Mouse (Mus musculus): ENCODE measurements around the gene Rnase13. TPM values are rescaled to one million over a fixed set of nuclear protein-coding genes. Genes with fewer than 3 reads are reported as not detected.

The Rnase13 gene
- polyA plus RNA-seq, 1 experiment from 2014 or later = not detected

GRCm38 (mm10) chr14:51892191-51892939 is 30.2 kb downstream of the Rnase13 start, which contains the start of gene Slc39a2:
Gene Slc39a2, plus strand, starts transcription at chr14:51892889.
- no peaks in the 10 kb centered on the region for H3K27me3 ChIP-seq (replicated peaks)
- no peaks in the 10 kb centered on the region for H3K9me3 ChIP-seq
- WGBS = 95% methylated on average over 9 of the region's 9 CpGs
- H3K4me1 ChIP-seq = no peaks in the 10 kb centered on the region
- H3K36me3 ChIP-seq (replicated peaks) = peaks cover 54% of the 10 kb centered on the region
- H3K4me3 ChIP-seq = no peak within 1 kb of the TSS
- no peak within 1 kb of the TSS for H3K9ac ChIP-seq
- H3K4me2 ChIP-seq = no peak within 1 kb of the TSS
- H3K27ac ChIP-seq = no peak within 1 kb of the TSS
- ATAC-seq (replicated peaks) = no peak

- Histone ChIP-seq H3K27ac (no peak overlapping the region), H3K4me3 (no peak overlapping the region), H3K36me3 (replicated peaks) (peaks cover 52% of the 10 kb centered on the region), H3K4me2 (no peak overlapping the region), H3K4me1 (peaks cover 17% of the 10 kb centered on the region), H3K9me3 (no peaks in the 10 kb centered on the region), H3K9ac (no peak overlapping the region), H3K27me3 (replicated peaks) (no peaks in the 10 kb centered on the region)
- WGBS = 85% methylated on average over 6 of the region's 6 CpGs
- no peak for ATAC-seq (replicated peaks)
These were observed 32.7 kb downstream of the Rnase13 start for GRCm38 (mm10) chr14:51889833-51890232.

GRCm38 (mm10) chr14:51886051-51886450 is 36.5 kb downstream of the Rnase13 start:
- Histone ChIP-seq H3K4me1 (peaks cover 17% of the 10 kb centered on the region), H3K36me3 (replicated peaks) (peaks cover 33% of the 10 kb centered on the region), H3K27ac (no peak overlapping the region), H3K9me3 (no peaks in the 10 kb centered on the region), H3K4me3 (peak overlapping the region; percentile 67), H3K27me3 (replicated peaks) (no peaks in the 10 kb centered on the region), H3K9ac (0 out of 2 replicates have a peak overlapping the region, but pooled peaks have one; percentile 66), H3K4me2 (peak overlapping the region; percentile 82)
- WGBS = 45% methylated on average over 6 of the region's 6 CpGs
- no peak for ATAC-seq (replicated peaks)

- Histone ChIP-seq H3K4me2 (peak within 1 kb of the TSS; percentile 82), H3K4me1 (peaks cover 17% of the 10 kb centered on the region), H3K9ac (peak within 1 kb of the TSS; percentile 66), H3K36me3 (replicated peaks) (peaks cover 21% of the 10 kb centered on the region), H3K27ac (peak within 1 kb of the TSS; percentile 83), H3K4me3 (peak within 1 kb of the TSS; percentile 67), H3K9me3 (no peaks in the 10 kb centered on the region), H3K27me3 (replicated peaks) (no peaks in the 10 kb centered on the region)
- under 1% methylated on average over 43 of the region's 43 CpGs for WGBS
- ATAC-seq (replicated peaks) = peak; percentile 98
These were observed 37.8 kb downstream of the Rnase13 start, which contains the start of gene Mettl17 for GRCm38 (mm10) chr14:51884598-51885331. Gene Mettl17, plus strand, starts transcription at chr14:51884842.

- Histone ChIP-seq H3K9me3 (no peaks in the 10 kb centered on the region), H3K9ac (peak overlapping the region; percentile 38), H3K4me1 (peaks cover 17% of the 10 kb centered on the region), H3K4me3 (peak overlapping the region; percentile 67), H3K36me3 (replicated peaks) (peaks cover 15% of the 10 kb centered on the region), H3K27me3 (replicated peaks) (no peaks in the 10 kb centered on the region), H3K4me2 (peak overlapping the region; percentile 82), H3K27ac (peak overlapping the region; percentile 83)
- ATAC-seq (replicated peaks) = peak; percentile 57
- WGBS = 1% methylated on average over 14 of the region's 14 CpGs
These were observed 38.5 kb downstream of the Rnase13 start for GRCm38 (mm10) chr14:51884031-51884544.

- Histone ChIP-seq H3K4me1 (peaks cover 17% of the 10 kb centered on the region), H3K27ac (peak overlapping the region; percentile 83), H3K9ac (peak overlapping the region; percentile 38; the same call in 1 of the 2 replicates), H3K27me3 (replicated peaks) (no peaks in the 10 kb centered on the region), H3K36me3 (replicated peaks) (peaks cover 9% of the 10 kb centered on the region), H3K4me3 (peak overlapping the region; percentile 67), H3K4me2 (peak overlapping the region; percentile 82), H3K9me3 (no peaks in the 10 kb centered on the region)
- 3% methylated on average over 4 of the region's 4 CpGs for WGBS
- peak; percentile 58 for ATAC-seq (replicated peaks)
These were observed 39.0 kb downstream of the Rnase13 start for GRCm38 (mm10) chr14:51883527-51884030.

- no peak overlapping the region for H3K4me2 ChIP-seq
- H3K9ac ChIP-seq = no peak overlapping the region
- ATAC-seq (replicated peaks) = no peak
- H3K27ac ChIP-seq = no peak overlapping the region
- H3K36me3 ChIP-seq (replicated peaks) = no peaks in the 10 kb centered on the region
- no peaks in the 10 kb centered on the region for H3K4me1 ChIP-seq
- no peaks in the 10 kb centered on the region for H3K9me3 ChIP-seq
- no peaks in the 10 kb centered on the region for H3K27me3 ChIP-seq (replicated peaks)
- WGBS = 85% methylated on average over 3 of the region's 3 CpGs
- no peak overlapping the region for H3K4me3 ChIP-seq
These were observed 45.1 kb downstream of the Rnase13 start for GRCm38 (mm10) chr14:51877517-51877916.

- no peak overlapping the region for H3K27ac ChIP-seq
- H3K9me3 ChIP-seq = no peaks in the 10 kb centered on the region
- H3K27me3 ChIP-seq (replicated peaks) = no peaks in the 10 kb centered on the region
- 75% methylated on average over 9 of the region's 9 CpGs for WGBS
- H3K4me2 ChIP-seq = no peak overlapping the region
- no peaks in the 10 kb centered on the region for H3K36me3 ChIP-seq (replicated peaks)
- no peak overlapping the region for H3K4me3 ChIP-seq
- H3K9ac ChIP-seq = no peak overlapping the region
- H3K4me1 ChIP-seq = no peaks in the 10 kb centered on the region
- no peak for ATAC-seq (replicated peaks)
These were observed 50.8 kb downstream of the Rnase13 start for GRCm38 (mm10) chr14:51871741-51872140.

Other genes starting within 250 kb of the Rnase13 start
- gene Gm17079, start 227.3 kb downstream of the Rnase13 start, polyA plus RNA-seq (2015; fragmentation: Nextera tagmentation; extraction: Ambion mirVana) = not detected in 2 replicates
- not detected in 2 replicates for gene Gm5800, start 205.6 kb downstream of the Rnase13 start, polyA plus RNA-seq (2015; fragmentation: Nextera tagmentation; extraction: Ambion mirVana)
- gene Ang4, start 149.2 kb downstream of the Rnase13 start, polyA plus RNA-seq (2015; fragmentation: Nextera tagmentation; extraction: Ambion mirVana) = not detected in 2 replicates
- gene AY358078, start 122.7 kb downstream of the Rnase13 start, polyA plus RNA-seq (2015; fragmentation: Nextera tagmentation; extraction: Ambion mirVana) = not detected in 2 replicates
- not detected in 2 replicates for gene Ear6, start 69.1 kb downstream of the Rnase13 start, polyA plus RNA-seq (2015; fragmentation: Nextera tagmentation; extraction: Ambion mirVana)
- gene Mettl17, start 37.9 kb downstream of the Rnase13 start, polyA plus RNA-seq (2015; fragmentation: Nextera tagmentation; extraction: Ambion mirVana) = 99.3 and 100 TPM in 2 replicates
- gene Slc39a2, start 29.9 kb downstream of the Rnase13 start, polyA plus RNA-seq (2015; fragmentation: Nextera tagmentation; extraction: Ambion mirVana) = 2.4 and 3.0 TPM in 2 replicates
- gene Ndrg2, start 8.6 kb downstream of the Rnase13 start, polyA plus RNA-seq (2015; fragmentation: Nextera tagmentation; extraction: Ambion mirVana) = 170 and 196 TPM in 2 replicates
- not detected in 2 replicates for gene Tppp2, start 4.3 kb downstream of the Rnase13 start, polyA plus RNA-seq (2015; fragmentation: Nextera tagmentation; extraction: Ambion mirVana)
- 89.2 and 90.9 TPM in 2 replicates for gene Arhgef40, start 61.9 kb upstream of the Rnase13 start, polyA plus RNA-seq (2015; fragmentation: Nextera tagmentation; extraction: Ambion mirVana)
- 0.50 and 0.78 TPM in 2 replicates for gene Tmem253, start 92.9 kb upstream of the Rnase13 start, polyA plus RNA-seq (2015; fragmentation: Nextera tagmentation; extraction: Ambion mirVana)
- gene Zfp219, start 98.0 kb upstream of the Rnase13 start, polyA plus RNA-seq (2015; fragmentation: Nextera tagmentation; extraction: Ambion mirVana) = 45.9 and 54.5 TPM in 2 replicates
- not detected in 2 replicates for gene Olfr221, start 119.7 kb upstream of the Rnase13 start, polyA plus RNA-seq (2015; fragmentation: Nextera tagmentation; extraction: Ambion mirVana)
- gene Hnrnpc, start 181.3 kb upstream of the Rnase13 start, polyA plus RNA-seq (2015; fragmentation: Nextera tagmentation; extraction: Ambion mirVana) = 480 and 482 TPM in 2 replicates
- gene Rpgrip1, start 187.9 kb upstream of the Rnase13 start, polyA plus RNA-seq (2015; fragmentation: Nextera tagmentation; extraction: Ambion mirVana) = 51.3 and 53.3 TPM in 2 replicates

Measured in midbrain, embryonic 15.5 days (tissue).